Mouse (Mus musculus) left cerebral cortex, adult 9 months (tissue): ENCODE measurements at regions not wholly inside any gene's neighbourhood (a gene's known extent, or its start where the extent isn't known, plus 50 kb on each side); places are given as distances from the start of the nearest gene placed in this dataset.

Source experiments
- DNase-seq, 2 experiments: peaks; one replicate each; pipeline ENCODE4 v3.0.0; 2022; ENCODE audit warnings: low spot score in 2 of 2

DNA sequence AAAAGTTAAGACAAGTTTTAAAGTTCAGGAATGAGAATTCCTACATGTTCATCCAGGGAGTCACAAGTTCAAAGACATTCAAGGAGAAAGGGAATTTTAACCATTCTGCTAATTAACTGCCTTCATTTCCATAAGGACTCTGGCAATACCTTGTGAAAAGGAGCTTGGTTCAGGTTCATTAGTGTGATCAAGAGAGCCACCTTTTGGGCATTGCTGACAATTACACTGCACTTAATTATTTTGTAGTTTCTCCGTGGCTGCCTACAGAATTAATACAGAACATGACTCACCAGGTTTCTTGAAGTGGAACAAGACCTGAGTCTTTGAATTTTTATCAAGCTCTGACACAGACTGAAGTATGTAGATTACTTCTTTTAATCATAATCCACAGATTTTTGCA lies 52.4 kb upstream of the Ankef1 start:
- peak; percentile 28 to 53 for DNase-seq
